Mouse (Mus musculus): ENCODE measurements around the gene Stx8.

- TF ChIP-seq USF1 (IDR thresholded peaks at IDR 0.05; ENCODE audit: low read depth, low read length): no peak
- no peak for TF ChIP-seq POLR2AphosphoS2 (IDR thresholded peaks at IDR 0.05; ENCODE audit: low read length)
- no peak for TF ChIP-seq MYB (IDR thresholded peaks at IDR 0.05; ENCODE audit: low read depth, low read length)
Measured at GRCm38 (mm10) chr11:68049261-68050165, 83.5 kb downstream of the Stx8 start.
